Mouse (Mus musculus): Measurements from ENCODE around the gene Cnnm2. TPM values are rescaled to one million over a fixed set of nuclear protein-coding genes. Genes with fewer than 3 reads are reported as not detected.
"Not testable (repeated sequence)": the region's sequence is repeated elsewhere in the genome, so short reads cannot be mapped to it uniquely, and the experiment has no call there.

Cnnm2 gene
- polyA plus RNA-seq, 1 experiment from 2014 or later, result 3.1 TPM

- H3K4me2 ChIP-seq; ATAC-seq (ENCODE audit: insufficient read depth, low FRiP score, low read depth); H3K36me3 ChIP-seq: not testable (repeated sequence)
Observed at GRCm38 (mm10) chr19:46779130-46779529, 17.7 kb downstream of the Cnnm2 start.

GRCm38 (mm10) chr19:46784038-46784437 is 22.6 kb downstream of the Cnnm2 start:
- Histone ChIP-seq H3K36me3 (no peaks in the 10 kb centered on the region), H3K4me1 (no peaks in the 10 kb centered on the region), H3K4me2 (no peak overlapping the region), H3K27ac (peak overlapping the region; percentile 16; the same call in 1 of the 2 replicates), H3K4me3 (replicated peaks) (no peak overlapping the region), H3K9ac (no peak overlapping the region), H3K9me3 (no peaks in the 10 kb centered on the region), H3K27me3 (replicated peaks) (no peaks in the 10 kb centered on the region)
- 52% methylated on average over 5 of the region's 5 CpGs for WGBS
- no peak for ATAC-seq (ENCODE audit: insufficient read depth, low FRiP score, low read depth)

More at GRCm38 (mm10) chr19:46779130-46779529, 17.7 kb downstream of the Cnnm2 start:
- not testable (repeated sequence) for H3K9me3 ChIP-seq; H3K9ac ChIP-seq; H3K27ac ChIP-seq; H3K27me3 ChIP-seq (replicated peaks); H3K4me1 ChIP-seq; H3K4me3 ChIP-seq (replicated peaks)
- 89% methylated on average over 1 of the region's 1 CpGs for WGBS

GRCm38 (mm10) chr19:46784502-46784901 is 23.1 kb downstream of the Cnnm2 start:
- no peak for ATAC-seq (ENCODE audit: insufficient read depth, low FRiP score, low read depth)
- Histone ChIP-seq H3K27ac (peak overlapping the region; percentile 16; the same call in 1 of the 2 replicates), H3K9me3 (no peaks in the 10 kb centered on the region), H3K36me3 (no peaks in the 10 kb centered on the region), H3K4me3 (replicated peaks) (no peak overlapping the region), H3K4me2 (no peak overlapping the region), H3K27me3 (replicated peaks) (no peaks in the 10 kb centered on the region), H3K9ac (no peak overlapping the region), H3K4me1 (no peaks in the 10 kb centered on the region)
- 70% methylated on average over 6 of the region's 6 CpGs for WGBS

GRCm38 (mm10) chr19:46785633-46786032 is 24.2 kb downstream of the Cnnm2 start:
- 83% methylated on average over 4 of the region's 4 CpGs for WGBS

GRCm38 (mm10) chr19:46789782-46790181 is 28.4 kb downstream of the Cnnm2 start:
- H3K27me3 ChIP-seq (replicated peaks), result no peaks in the 10 kb centered on the region
- H3K4me2 ChIP-seq, result no peak overlapping the region
- H3K27ac ChIP-seq, result no peak overlapping the region
- no peaks in the 10 kb centered on the region for H3K36me3 ChIP-seq
- H3K4me3 ChIP-seq (replicated peaks), result no peak overlapping the region
- ATAC-seq (ENCODE audit: insufficient read depth, low FRiP score, low read depth), result no peak
- H3K9me3 ChIP-seq, result no peaks in the 10 kb centered on the region
- no peaks in the 10 kb centered on the region for H3K4me1 ChIP-seq
- 76% methylated on average over 1 of the region's 1 CpGs for WGBS
- H3K9ac ChIP-seq, result no peak overlapping the region

More at GRCm38 (mm10) chr19:46785633-46786032, 24.2 kb downstream of the Cnnm2 start:
- Histone ChIP-seq H3K36me3 (no peaks in the 10 kb centered on the region), H3K4me1 (no peaks in the 10 kb centered on the region), H3K4me2 (no peak overlapping the region), H3K27ac (no peak overlapping the region), H3K4me3 (replicated peaks) (no peak overlapping the region), H3K9ac (no peak overlapping the region), H3K9me3 (no peaks in the 10 kb centered on the region), H3K27me3 (replicated peaks) (no peaks in the 10 kb centered on the region)
- no peak for ATAC-seq (ENCODE audit: insufficient read depth, low FRiP score, low read depth)

GRCm38 (mm10) chr19:46791360-46791759 is 30.0 kb downstream of the Cnnm2 start:
- H3K27me3 ChIP-seq (replicated peaks), result no peaks in the 10 kb centered on the region
- H3K4me3 ChIP-seq (replicated peaks), result no peak overlapping the region
- ATAC-seq (ENCODE audit: insufficient read depth, low FRiP score, low read depth), result no peak
- no peak overlapping the region for H3K4me2 ChIP-seq
- H3K4me1 ChIP-seq, result no peaks in the 10 kb centered on the region
- WGBS, result 85% methylated on average over 7 of the region's 7 CpGs
- no peak overlapping the region for H3K27ac ChIP-seq
- H3K36me3 ChIP-seq, result no peaks in the 10 kb centered on the region
- H3K9ac ChIP-seq, result no peak overlapping the region
- H3K9me3 ChIP-seq, result no peaks in the 10 kb centered on the region

- Histone ChIP-seq H3K36me3 (no peaks in the 10 kb centered on the region), H3K4me1 (no peaks in the 10 kb centered on the region), H3K27ac (no peak overlapping the region), H3K9ac (no peak overlapping the region), H3K4me2 (no peak overlapping the region), H3K9me3 (no peaks in the 10 kb centered on the region), H3K27me3 (replicated peaks) (no peaks in the 10 kb centered on the region), H3K4me3 (replicated peaks) (no peak overlapping the region)
- WGBS, result 80% methylated on average over 8 of the region's 8 CpGs
- ATAC-seq (ENCODE audit: insufficient read depth, low FRiP score, low read depth), result no peak
Observed at GRCm38 (mm10) chr19:46791921-46792320, 30.5 kb downstream of the Cnnm2 start.

- Histone ChIP-seq H3K9me3 (no peaks in the 10 kb centered on the region), H3K9ac (no peak overlapping the region), H3K27ac (no peak overlapping the region), H3K36me3 (no peaks in the 10 kb centered on the region), H3K4me2 (no peak overlapping the region), H3K27me3 (replicated peaks) (no peaks in the 10 kb centered on the region), H3K4me1 (no peaks in the 10 kb centered on the region), H3K4me3 (replicated peaks) (no peak overlapping the region)
- WGBS, result 77% methylated on average over 3 of the region's 3 CpGs
- ATAC-seq (ENCODE audit: insufficient read depth, low FRiP score, low read depth), result no peak
Observed at GRCm38 (mm10) chr19:46792480-46792879, 31.1 kb downstream of the Cnnm2 start.

- WGBS, result 62% methylated on average over 8 of the region's 8 CpGs
- H3K36me3 ChIP-seq, result no peaks in the 10 kb centered on the region
- no peak overlapping the region for H3K4me2 ChIP-seq
- H3K27ac ChIP-seq, result no peak overlapping the region
- H3K9ac ChIP-seq, result no peak overlapping the region
- H3K4me3 ChIP-seq (replicated peaks), result no peak overlapping the region
- H3K9me3 ChIP-seq, result no peaks in the 10 kb centered on the region
- H3K27me3 ChIP-seq (replicated peaks), result no peaks in the 10 kb centered on the region
- no peaks in the 10 kb centered on the region for H3K4me1 ChIP-seq
- no peak for ATAC-seq (ENCODE audit: insufficient read depth, low FRiP score, low read depth)
Observed at GRCm38 (mm10) chr19:46794181-46794580, 32.8 kb downstream of the Cnnm2 start.

- H3K27me3 ChIP-seq (replicated peaks), result no peaks in the 10 kb centered on the region
Observed at GRCm38 (mm10) chr19:46799903-46800583, 38.6 kb downstream of the Cnnm2 start.

GRCm38 (mm10) chr19:46801492-46801891 is 40.1 kb downstream of the Cnnm2 start:
- no peaks in the 10 kb centered on the region for H3K9me3 ChIP-seq
- no peak overlapping the region for H3K4me3 ChIP-seq (replicated peaks)
- H3K4me1 ChIP-seq, result no peaks in the 10 kb centered on the region
- no peak for ATAC-seq (ENCODE audit: insufficient read depth, low FRiP score, low read depth)
- no peak overlapping the region for H3K4me2 ChIP-seq
- H3K27ac ChIP-seq, result no peak overlapping the region
- H3K27me3 ChIP-seq (replicated peaks), result no peaks in the 10 kb centered on the region
- 89% methylated on average over 7 of the region's 7 CpGs for WGBS
- H3K36me3 ChIP-seq, result no peaks in the 10 kb centered on the region
- no peak overlapping the region for H3K9ac ChIP-seq

More at GRCm38 (mm10) chr19:46799903-46800583, 38.6 kb downstream of the Cnnm2 start:
- no peak overlapping the region for H3K27ac ChIP-seq
- no peak overlapping the region for H3K9ac ChIP-seq
- H3K9me3 ChIP-seq, result no peaks in the 10 kb centered on the region
- H3K36me3 ChIP-seq, result no peaks in the 10 kb centered on the region
- H3K4me1 ChIP-seq, result no peaks in the 10 kb centered on the region
- WGBS, result 79% methylated on average over 4 of the region's 4 CpGs
- ATAC-seq (ENCODE audit: insufficient read depth, low FRiP score, low read depth), result no peak
- H3K4me2 ChIP-seq, result no peak overlapping the region
- no peak overlapping the region for H3K4me3 ChIP-seq (replicated peaks)

GRCm38 (mm10) chr19:46802306-46802705 is 40.9 kb downstream of the Cnnm2 start:
- no peaks in the 10 kb centered on the region for H3K27me3 ChIP-seq (replicated peaks)
- H3K9ac ChIP-seq, result no peak overlapping the region
- H3K36me3 ChIP-seq, result no peaks in the 10 kb centered on the region
- ATAC-seq (ENCODE audit: insufficient read depth, low FRiP score, low read depth), result no peak
- WGBS, result 83% methylated on average over 9 of the region's 9 CpGs
- no peak overlapping the region for H3K4me2 ChIP-seq
- no peaks in the 10 kb centered on the region for H3K9me3 ChIP-seq
- no peaks in the 10 kb centered on the region for H3K4me1 ChIP-seq
- no peak overlapping the region for H3K27ac ChIP-seq
- no peak overlapping the region for H3K4me3 ChIP-seq (replicated peaks)

GRCm38 (mm10) chr19:46803732-46804131 is 42.3 kb downstream of the Cnnm2 start:
- Histone ChIP-seq H3K4me1 (no peaks in the 10 kb centered on the region), H3K27ac (no peak overlapping the region), H3K9me3 (no peaks in the 10 kb centered on the region), H3K27me3 (replicated peaks) (no peaks in the 10 kb centered on the region), H3K36me3 (no peaks in the 10 kb centered on the region), H3K4me3 (replicated peaks) (no peak overlapping the region), H3K9ac (no peak overlapping the region), H3K4me2 (no peak overlapping the region)
- ATAC-seq (ENCODE audit: insufficient read depth, low FRiP score, low read depth), result no peak
- 56% methylated on average over 2 of the region's 2 CpGs for WGBS

Measured in stomach, embryonic 15.5 days (tissue).